Mouse (Mus musculus): ENCODE data around the gene Def6. TPM values are rescaled to one million over a fixed set of nuclear protein-coding genes. Genes with fewer than 3 reads are reported as not detected.
A peak's percentile ranks its signal among the peaks of the same experiment; 100 is the strongest.

Def6 gene
- total RNA-seq, 2 experiments from 2014 or later = 40.7 to 91.5 TPM

GRCm38 (mm10) chr17:28237362-28237761 lies 29.8 kb downstream of the Def6 start:
- peak; percentile 27; the same call in 1 of the 2 replicates for ATAC-seq (ENCODE audit: poor library complexity, severe bottlenecking)

GRCm38 (mm10) chr17:28237874-28238273 lies 30.3 kb downstream of the Def6 start:
- ATAC-seq (ENCODE audit: poor library complexity, severe bottlenecking) = no peak

- ATAC-seq (ENCODE audit: poor library complexity, severe bottlenecking) = no peak
These were observed 33.3 kb downstream of the Def6 start for GRCm38 (mm10) chr17:28240846-28241245.

GRCm38 (mm10) chr17:28242296-28242695 lies 34.7 kb downstream of the Def6 start:
- ATAC-seq (ENCODE audit: poor library complexity, severe bottlenecking) = no peak

GRCm38 (mm10) chr17:28244214-28244613 lies 36.6 kb downstream of the Def6 start:
- ATAC-seq (ENCODE audit: poor library complexity, severe bottlenecking) = no peak

GRCm38 (mm10) chr17:28244714-28245113 lies 37.1 kb downstream of the Def6 start:
- no peak for ATAC-seq (ENCODE audit: poor library complexity, severe bottlenecking)

- peak; percentile 61 for ATAC-seq (ENCODE audit: poor library complexity, severe bottlenecking)
These were observed 39.1 kb downstream of the Def6 start for GRCm38 (mm10) chr17:28246640-28247039.

- ATAC-seq (ENCODE audit: poor library complexity, severe bottlenecking) = peak; percentile 85
These were observed 40.0 kb downstream of the Def6 start for GRCm38 (mm10) chr17:28247613-28248012.

GRCm38 (mm10) chr17:28249062-28249461 lies 41.5 kb downstream of the Def6 start:
- no peak for ATAC-seq (ENCODE audit: poor library complexity, severe bottlenecking)

GRCm38 (mm10) chr17:28251579-28252280 lies 44.2 kb downstream of the Def6 start:
- ATAC-seq (ENCODE audit: poor library complexity, severe bottlenecking) = 0 out of 2 replicates have a peak, but pooled peaks have one; percentile 13

GRCm38 (mm10) chr17:28252281-28252648 lies 44.7 kb downstream of the Def6 start:
- no peak for ATAC-seq (ENCODE audit: poor library complexity, severe bottlenecking)

- ATAC-seq (ENCODE audit: poor library complexity, severe bottlenecking) = no peak
These were observed 45.6 kb downstream of the Def6 start for GRCm38 (mm10) chr17:28253216-28253615.

- ATAC-seq (ENCODE audit: poor library complexity, severe bottlenecking) = no peak
These were observed 47.2 kb downstream of the Def6 start for GRCm38 (mm10) chr17:28254804-28255203.

- no peak for ATAC-seq (ENCODE audit: poor library complexity, severe bottlenecking)
These were observed 48.1 kb downstream of the Def6 start for GRCm38 (mm10) chr17:28255651-28256050.

- ATAC-seq (ENCODE audit: poor library complexity, severe bottlenecking) = peak; percentile 75
These were observed 49.2 kb downstream of the Def6 start for GRCm38 (mm10) chr17:28256651-28257328.

GRCm38 (mm10) chr17:28258325-28258724 lies 50.7 kb downstream of the Def6 start:
- no peak for ATAC-seq (ENCODE audit: poor library complexity, severe bottlenecking)

- ATAC-seq (ENCODE audit: poor library complexity, severe bottlenecking) = peak; percentile 68
These were observed 52.4 kb downstream of the Def6 start for GRCm38 (mm10) chr17:28259890-28260542.

GRCm38 (mm10) chr17:28260543-28260909 lies 52.9 kb downstream of the Def6 start:
- ATAC-seq (ENCODE audit: poor library complexity, severe bottlenecking) = no peak

GRCm38 (mm10) chr17:28261795-28262194 lies 54.2 kb downstream of the Def6 start:
- no peak for ATAC-seq (ENCODE audit: poor library complexity, severe bottlenecking)

GRCm38 (mm10) chr17:28263181-28263894 lies 55.8 kb downstream of the Def6 start:
- ATAC-seq (ENCODE audit: poor library complexity, severe bottlenecking) = no peak

- no peak for ATAC-seq (ENCODE audit: poor library complexity, severe bottlenecking)
These were observed 59.7 kb downstream of the Def6 start for GRCm38 (mm10) chr17:28267251-28267650.
